Mouse (Mus musculus) cortical plate, adult 2 months (tissue): ENCODE data around the gene Cfap161.

Experiments used
- CTCF ChIP-seq: fragments of 200-500 bp; IDR thresholded peaks from 2 replicates; pipeline ENCODE4 v1.5.1; 2011; ENCODE audit warnings: mild to moderate bottlenecking, control low read depth, low read length; ENCODE audit not compliant: insufficient read depth; ENCODE audit errors: extremely low read depth
- POLR2A ChIP-seq: fragments of 200-500 bp; IDR thresholded peaks from 2 replicates; pipeline ENCODE4 v1.6.1; 2011; ENCODE audit warnings: mild to moderate bottlenecking, low read length, control low read depth; ENCODE audit not compliant: insufficient read depth; ENCODE audit errors: extremely low read depth

DNA sequence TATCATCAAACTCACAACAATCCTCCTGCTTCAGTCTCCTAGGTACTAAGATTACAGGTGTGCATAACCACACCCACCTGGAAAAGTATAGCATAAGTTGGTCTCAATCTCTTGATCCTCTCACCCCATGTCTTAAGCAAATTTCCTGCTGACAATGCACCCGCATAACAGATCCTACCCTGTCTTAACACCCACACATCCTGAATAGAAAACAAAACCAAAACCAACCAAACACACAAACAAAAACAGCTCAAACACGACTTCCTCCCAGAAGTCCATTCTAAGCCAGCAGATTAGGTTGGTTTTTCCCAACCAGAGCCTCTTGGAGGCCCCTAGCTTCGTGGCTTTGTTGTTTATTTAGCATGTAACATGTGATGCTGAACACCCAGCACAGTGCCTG lies 52.0 kb downstream of the Cfap161 start:
- TF ChIP-seq POLR2A: no peak
- TF ChIP-seq CTCF: no peak
